Mouse (Mus musculus): Measurements from ENCODE around the gene Zbtb8os.

Gene Zbtb8os

GRCm38 (mm10) chr4:129376961-129377545 lies 41.6 kb downstream of the Zbtb8os start:
- peak; percentile 13 for DNase-seq (ENCODE audit: low read depth, low spot score)

DNA sequence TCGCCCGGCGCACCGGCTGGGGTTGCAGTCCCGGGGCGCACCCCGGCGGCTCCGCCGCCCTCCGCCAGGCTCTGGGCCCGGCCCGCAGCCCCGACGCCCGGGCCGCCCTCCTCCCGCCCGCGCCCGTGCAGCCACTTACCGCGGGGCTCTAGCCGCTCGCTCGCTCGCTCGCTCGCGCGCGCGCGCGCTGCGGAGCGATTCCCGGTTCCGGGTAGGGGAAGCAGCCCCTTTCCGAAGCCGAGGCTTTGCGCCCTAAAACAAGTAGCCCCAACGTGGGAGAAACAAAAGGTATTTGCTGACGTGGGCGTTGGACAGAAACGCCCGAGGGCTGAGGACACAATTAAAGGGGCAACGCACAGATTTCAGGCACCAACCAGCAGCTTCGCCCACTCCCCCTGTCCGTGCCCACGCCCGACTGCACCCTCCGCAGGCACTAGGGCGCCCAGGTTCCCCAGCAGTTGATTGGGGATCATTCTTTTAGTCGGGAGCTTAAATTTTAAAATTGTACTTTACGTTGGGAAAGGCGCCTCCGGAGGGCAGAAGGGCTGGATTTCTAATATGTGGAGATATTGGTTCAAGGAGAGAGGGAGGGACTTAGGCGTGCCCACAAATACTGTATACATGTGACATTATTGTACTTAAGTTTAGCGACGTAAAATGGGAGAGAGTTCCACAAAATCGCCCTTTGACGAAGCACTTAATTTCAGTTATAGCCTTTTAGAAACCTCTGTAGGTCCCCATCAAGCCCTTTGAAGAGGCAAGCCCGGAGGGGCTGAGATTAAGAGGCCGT lies 42.3 kb downstream of the Zbtb8os start, which contains the start of gene Zbtb8a:
Gene Zbtb8a, minus strand, starts transcription at position 516 of the 790 bp plus-strand sequence.
- DNase-seq (ENCODE audit: low read depth, low spot score), result peak; percentile 5

GRCm38 (mm10) chr4:129379805-129380204 lies 44.3 kb downstream of the Zbtb8os start:
- no peak for DNase-seq (ENCODE audit: low read depth, low spot score)

- DNase-seq (ENCODE audit: low read depth, low spot score), result no peak
These were observed 45.7 kb downstream of the Zbtb8os start for GRCm38 (mm10) chr4:129381148-129381547.

DNA sequence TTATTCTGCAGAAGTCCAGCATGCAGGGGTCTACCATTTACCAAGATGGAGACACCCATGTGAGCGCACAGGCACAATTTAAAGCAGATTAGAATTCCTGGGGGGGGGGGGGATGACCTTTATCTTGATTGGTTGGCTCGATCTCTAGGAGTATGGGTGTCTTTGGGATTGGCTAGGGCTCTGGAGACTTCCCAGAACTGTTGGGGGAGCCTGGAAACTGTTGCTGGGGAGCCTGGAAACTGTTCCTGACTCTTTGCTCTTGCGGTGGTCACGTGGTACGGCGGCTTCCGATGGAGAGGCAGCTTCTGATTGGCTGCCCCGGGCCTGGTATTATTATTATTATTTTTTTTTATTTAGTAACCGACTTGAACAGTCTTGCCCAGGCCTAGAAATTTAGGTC lies 46.5 kb downstream of the Zbtb8os start:
- no peak for DNase-seq (ENCODE audit: low read depth, low spot score)

- DNase-seq (ENCODE audit: low read depth, low spot score), result no peak
These were observed 47.0 kb downstream of the Zbtb8os start for GRCm38 (mm10) chr4:129382488-129382887.

GRCm38 (mm10) chr4:129383586-129383985 lies 48.1 kb downstream of the Zbtb8os start:
- no peak for DNase-seq (ENCODE audit: low read depth, low spot score)

- no peak for DNase-seq (ENCODE audit: low read depth, low spot score)
These were observed 48.9 kb downstream of the Zbtb8os start for GRCm38 (mm10) chr4:129384440-129384839.

- DNase-seq (ENCODE audit: low read depth, low spot score), result no peak
These were observed 50.2 kb downstream of the Zbtb8os start for GRCm38 (mm10) chr4:129385685-129386084.

- no peak for DNase-seq (ENCODE audit: low read depth, low spot score)
These were observed 50.9 kb downstream of the Zbtb8os start for GRCm38 (mm10) chr4:129386269-129386946.

GRCm38 (mm10) chr4:129386989-129387388 lies 51.5 kb downstream of the Zbtb8os start:
- no peak for DNase-seq (ENCODE audit: low read depth, low spot score)

DNA sequence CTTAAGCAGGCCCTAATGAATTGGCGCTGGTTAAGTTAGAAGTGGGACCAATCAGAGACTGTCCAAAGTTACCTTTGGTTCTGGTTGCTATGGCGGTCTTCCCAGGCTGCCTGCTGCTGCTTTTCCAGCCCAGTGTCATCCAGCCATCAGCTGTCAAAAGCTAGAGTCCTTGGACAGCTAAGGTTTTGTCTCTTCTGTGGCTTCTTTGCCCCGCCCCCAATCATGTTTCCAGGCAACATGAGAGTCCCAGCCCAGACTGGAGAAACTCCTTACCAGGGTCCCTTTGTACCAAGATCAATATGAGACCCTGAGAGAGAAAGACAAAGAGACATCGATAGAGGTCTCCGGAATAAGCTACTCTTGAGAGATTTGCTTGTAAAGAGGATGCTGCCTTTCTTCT lies 52.9 kb downstream of the Zbtb8os start:
- DNase-seq (ENCODE audit: low read depth, low spot score), result no peak

- no peak for DNase-seq (ENCODE audit: low read depth, low spot score)
These were observed 54.8 kb downstream of the Zbtb8os start for GRCm38 (mm10) chr4:129390216-129390743.

DNA sequence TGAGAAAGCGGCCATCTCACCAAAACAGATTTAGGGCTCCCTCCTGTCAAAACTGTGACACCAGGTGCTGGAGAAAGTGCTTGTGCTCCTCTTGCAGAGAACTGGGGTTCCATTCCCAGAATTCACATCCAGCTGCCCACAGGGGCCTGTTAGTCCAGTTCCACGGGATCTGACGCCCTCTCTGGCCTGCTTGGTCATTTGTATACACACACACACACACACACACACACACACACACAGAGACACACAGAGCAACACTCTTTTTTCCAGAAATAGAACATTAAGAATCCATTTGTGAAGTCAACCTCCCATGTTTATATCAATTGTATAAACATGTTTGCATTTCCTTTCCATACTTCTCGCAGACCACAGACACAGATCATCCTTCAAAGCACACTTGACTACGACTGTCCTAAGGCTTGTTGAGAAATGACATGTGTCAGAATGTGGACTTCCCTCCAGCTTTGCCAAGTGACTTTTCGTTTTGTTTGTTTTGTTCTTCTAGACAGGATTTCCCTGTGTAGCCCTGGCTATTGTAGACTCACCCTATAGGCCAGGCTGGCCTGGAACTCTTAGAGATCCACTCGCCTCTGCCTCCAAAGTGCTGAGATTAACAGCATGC lies 55.6 kb downstream of the Zbtb8os start:
- no peak for DNase-seq (ENCODE audit: low read depth, low spot score)

DNA sequence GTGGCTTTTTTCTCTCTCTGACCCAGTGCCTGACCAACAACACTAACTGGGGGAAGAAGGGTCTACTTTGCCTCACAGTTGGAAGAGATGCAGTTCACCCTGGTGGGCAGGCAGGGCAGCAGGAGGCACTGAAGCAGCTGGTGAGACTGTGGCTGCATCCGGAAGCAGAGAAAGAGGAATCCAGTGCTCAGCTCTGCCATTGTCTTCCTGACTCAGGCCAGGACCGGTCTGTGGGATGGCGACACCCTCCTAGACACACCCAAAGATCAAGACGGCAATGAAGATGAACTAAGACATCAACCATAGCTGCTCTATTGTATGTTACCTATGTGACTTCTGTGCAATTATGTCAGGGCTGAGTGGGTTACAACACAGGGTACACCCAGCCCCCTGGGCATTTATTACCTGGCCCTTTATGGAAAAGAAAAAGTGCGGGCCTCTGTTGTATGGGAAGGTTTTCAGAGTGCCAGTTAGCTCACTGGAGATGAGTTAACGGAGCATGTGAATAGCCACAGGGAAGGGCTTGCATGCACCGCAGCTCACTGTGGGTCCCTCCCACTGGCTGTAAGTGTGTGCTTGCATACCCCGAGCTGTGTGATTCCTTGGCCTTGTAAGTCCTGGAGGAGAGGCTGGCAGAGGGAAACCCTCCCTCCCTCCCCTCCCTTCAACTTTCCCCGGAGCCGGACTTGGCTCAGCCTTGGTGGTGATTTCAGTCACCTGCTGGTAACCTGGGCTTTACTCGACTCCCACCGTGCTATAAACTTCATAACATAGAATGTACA lies 58.8 kb downstream of the Zbtb8os start:
- DNase-seq (ENCODE audit: low read depth, low spot score), result no peak

DNA sequence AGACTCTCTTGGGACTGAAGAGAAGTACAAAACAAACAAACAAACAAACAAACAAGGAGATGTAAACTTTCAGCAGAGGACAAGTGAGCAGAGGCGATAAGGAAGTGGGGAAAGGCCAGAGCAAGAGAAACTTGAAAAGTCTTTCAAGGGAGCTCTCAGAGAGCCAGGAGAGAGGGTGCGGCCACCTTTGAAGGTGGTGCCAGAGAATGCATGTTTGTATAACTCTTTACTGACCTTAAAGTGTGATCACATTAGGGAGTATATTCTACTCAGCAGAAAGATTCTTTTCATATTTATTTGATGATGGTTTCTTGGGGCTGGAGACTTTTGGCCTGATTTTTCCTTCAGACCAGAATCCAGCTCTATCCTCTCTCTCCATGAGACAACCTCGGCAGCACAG lies 61.5 kb downstream of the Zbtb8os start:
- DNase-seq (ENCODE audit: low read depth, low spot score), result no peak

DNA sequence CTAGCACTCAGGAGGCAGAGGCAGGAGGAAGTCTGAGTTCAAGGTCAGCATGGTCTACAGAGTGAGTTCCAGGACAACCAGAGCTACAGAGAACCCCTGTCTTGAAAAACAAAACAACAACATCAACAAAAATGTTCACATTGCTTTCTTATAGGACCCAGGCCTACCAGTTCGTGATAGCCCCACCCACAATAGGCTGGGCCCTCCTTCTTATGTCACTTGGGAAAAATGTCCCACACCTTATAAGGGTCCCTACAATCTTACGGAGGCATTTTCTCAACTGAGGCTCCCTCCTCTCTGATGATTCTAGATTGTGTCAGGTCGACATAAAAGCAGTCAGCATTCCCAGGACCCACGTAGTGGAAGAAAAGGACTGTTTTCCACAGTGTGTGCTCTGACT lies 64.3 kb downstream of the Zbtb8os start:
- DNase-seq (ENCODE audit: low read depth, low spot score), result no peak
